Mouse (Mus musculus): ENCODE measurements around the gene Tnmd. TPM values are rescaled to one million over a fixed set of nuclear protein-coding genes. Genes with fewer than 3 reads are reported as not detected.

Gene Tnmd
- polyA plus RNA-seq (2017; shearing (Covaris generic)), result not detected

GRCm38 (mm10) chrX:133850680-133851079 is at the start of gene Tnmd:
TSS of gene Tnmd (plus strand) at chrX:133850980.

GRCm38 (mm10) chrX:133898014-133898542 is 47.3 kb downstream of the Tnmd start, which contains the start of gene Tspan6:
TSS of gene Tspan6 (minus strand) at chrX:133898429.

GRCm38 (mm10) chrX:133908261-133908660 is 57.5 kb downstream of the Tnmd start, which contains the start of gene Srpx2:
TSS of gene Srpx2 (plus strand) at chrX:133908426.

Other genes with a start within 250 kb of the Tnmd start
- gene Pcdh19, start 162.0 kb upstream of the Tnmd start, polyA plus RNA-seq (2017; shearing (Covaris generic)), result not detected
- 7.0 TPM for gene Tspan6, start 47.4 kb downstream of the Tnmd start, polyA plus RNA-seq (2017; shearing (Covaris generic))
- not detected for gene Srpx2, start 57.4 kb downstream of the Tnmd start, polyA plus RNA-seq (2017; shearing (Covaris generic))
- gene Sytl4, start 130.8 kb downstream of the Tnmd start, polyA plus RNA-seq (2017; shearing (Covaris generic)), result 0.27 TPM
- gene Cstf2, start 208.2 kb downstream of the Tnmd start, polyA plus RNA-seq (2017; shearing (Covaris generic)), result 62.1 TPM

All from CD4-positive, CD25-positive, alpha-beta regulatory T cell, adult 9 weeks (primary cell).